Mouse (Mus musculus): ENCODE results near the gene Nkiras1. TPM values are rescaled to one million over a fixed set of nuclear protein-coding genes. Genes with fewer than 3 reads are reported as not detected.
A peak's percentile ranks its signal among the peaks of the same experiment; 100 is the strongest.

Gene Nkiras1
- polyA plus RNA-seq, 1 experiment from 2014 or later = 25.7 TPM

- 0 out of 2 replicates have a peak, but pooled peaks have one; percentile 9 for ATAC-seq
- peak overlapping the region; percentile 69 for H3K9ac ChIP-seq
- under 1% methylated on average over 28 of the region's 37 CpGs for WGBS
- H3K27ac ChIP-seq = no peak overlapping the region
- H3K4me3 ChIP-seq = peak overlapping the region; percentile 39
- no peaks in the 10 kb centered on the region for H3K9me3 ChIP-seq (replicated peaks)
- peak overlapping the region; percentile 78 for H3K4me2 ChIP-seq
- H3K27me3 ChIP-seq = no peaks in the 10 kb centered on the region
- peaks cover 36% of the 10 kb centered on the region for H3K4me1 ChIP-seq
- no peaks in the 10 kb centered on the region for H3K36me3 ChIP-seq (ENCODE audit: poor library complexity, severe bottlenecking)
These were observed 56.2 kb downstream of the Nkiras1 start for GRCm38 (mm10) chr14:18326968-18327672.

GRCm38 (mm10) chr14:18330789-18331692 is 60.1 kb downstream of the Nkiras1 start:
- H3K4me1 ChIP-seq = peaks cover 36% of the 10 kb centered on the region
- H3K9ac ChIP-seq = peak overlapping the region; percentile 98
- ATAC-seq = peak; percentile 65
- H3K9me3 ChIP-seq (replicated peaks) = no peaks in the 10 kb centered on the region
- H3K36me3 ChIP-seq (ENCODE audit: poor library complexity, severe bottlenecking) = no peaks in the 10 kb centered on the region
- H3K27me3 ChIP-seq = no peaks in the 10 kb centered on the region
- under 1% methylated on average over 56 of the region's 99 CpGs for whole genome bisulfite sequencing
- H3K27ac ChIP-seq = peak overlapping the region; percentile 72
- peak overlapping the region; percentile 91 for H3K4me3 ChIP-seq
- peak overlapping the region; percentile 73 for H3K4me2 ChIP-seq

GRCm38 (mm10) chr14:18331693-18332131 is 60.8 kb downstream of the Nkiras1 start, which contains the start of gene Ube2e1:
TSS of gene Ube2e1 (minus strand) at chr14:18331859.
- H3K27ac ChIP-seq = peak within 1 kb of the TSS; percentile 72
- peak within 1 kb of the TSS; percentile 73 for H3K4me2 ChIP-seq
- no peaks in the 10 kb centered on the region for H3K9me3 ChIP-seq (replicated peaks)
- WGBS = 0% methylated on average over 31 of the region's 39 CpGs
- ATAC-seq = peak; percentile 94
- peak within 1 kb of the TSS; percentile 98 for H3K9ac ChIP-seq
- H3K4me3 ChIP-seq = peak within 1 kb of the TSS; percentile 91
- no peaks in the 10 kb centered on the region for H3K36me3 ChIP-seq (ENCODE audit: poor library complexity, severe bottlenecking)
- peaks cover 30% of the 10 kb centered on the region for H3K4me1 ChIP-seq
- H3K27me3 ChIP-seq = no peaks in the 10 kb centered on the region

Other genes with a start within 250 kb of the Nkiras1 start
- gene Nr1d2, start 32.0 kb upstream of the Nkiras1 start, polyA plus RNA-seq (2015; fragmentation: Nextera tagmentation; extraction: Ambion mirVana) = 5.0 and 5.4 TPM in 2 replicates
- gene Rpl15, start 255 bp downstream of the Nkiras1 start, polyA plus RNA-seq (2015; fragmentation: Nextera tagmentation; extraction: Ambion mirVana) = 354 and 406 TPM in 2 replicates
- 198 and 202 TPM in 2 replicates for gene Ube2e1, start 60.7 kb downstream of the Nkiras1 start, polyA plus RNA-seq (2015; fragmentation: Nextera tagmentation; extraction: Ambion mirVana)